Mouse (Mus musculus) cerebellum, adult 2 months (tissue): Measurements from ENCODE around the gene Enc1.

Experiments
- CTCF ChIP-seq: fragments of 200-500 bp; IDR thresholded peaks from 2 replicates; pipeline ENCODE4 v1.5.1; 2011; ENCODE audit warnings: low read depth, mild to moderate bottlenecking, control low read depth, low read length, moderate library complexity, borderline replicate concordance; ENCODE audit not compliant: insufficient read depth
- POLR2A ChIP-seq: fragments of 200-500 bp; IDR thresholded peaks from 2 replicates; pipeline ENCODE4 v1.6.1; 2011; ENCODE audit warnings: low read length, control low read depth, borderline replicate concordance; ENCODE audit not compliant: insufficient read depth

GRCm38 (mm10) chr13:97240279-97240964 is 483 bp upstream of the Enc1 start:
- TF ChIP-seq POLR2A, result no peak
- no peak for TF ChIP-seq CTCF
